Mouse (Mus musculus) lung, postnatal 0 days (tissue): ENCODE results near the gene Arrdc2. TPM values are rescaled to one million over a fixed set of nuclear protein-coding genes. Genes with fewer than 3 reads are reported as not detected.

Experiments
- ATAC-seq: fragments of 200-750 bp; cut with Nextera tagmentation; 2 replicates; pipeline ENCODE4 v1.8.0; 2017; ENCODE audit warnings: moderate library complexity
- DNase-seq: peaks from one replicate; pipeline ENCODE4 v3.0.0-alpha.2; 2016; ENCODE audit warnings: low spot score
- H3K27ac ChIP-seq: fragments of 300-500 bp; sonication (generic); 2 replicates; pipeline ENCODE4 v1.5.1; 2014; ENCODE audit warnings: antibody characterized with exemption, mild to moderate bottlenecking, low read length, mixed read lengths
- H3K27me3 ChIP-seq: fragments of 300-500 bp; sonication (generic); replicated peaks from 2 replicates; pipeline ENCODE4 v1.6.1; 2014; ENCODE audit warnings: low read length, mixed read lengths; ENCODE audit not compliant: insufficient read depth
- H3K36me3 ChIP-seq: fragments of 300-500 bp; sonication (generic); 2 replicates; pipeline ENCODE4 v1.6.1; 2014; ENCODE audit warnings: low read length, mixed read lengths; ENCODE audit not compliant: insufficient read depth
- H3K4me1 ChIP-seq: fragments of 300-500 bp; sonication (generic); 2 replicates; pipeline ENCODE4 v1.6.1; 2014; ENCODE audit warnings: antibody characterized with exemption, low read depth, low read length, mixed read lengths; ENCODE audit not compliant: insufficient read depth
- H3K4me2 ChIP-seq: fragments of 300-500 bp; sonication (generic); replicated peaks from 2 replicates; pipeline ENCODE4 v1.6.1; 2014; ENCODE audit warnings: low read depth, mild to moderate bottlenecking, low read length, moderate library complexity, mixed read lengths
- H3K4me3 ChIP-seq: fragments of 300-500 bp; sonication (generic); 2 replicates; pipeline ENCODE4 v1.5.1; 2014; ENCODE audit warnings: low read depth, low read length
- H3K9ac ChIP-seq: fragments of 300-500 bp; sonication (generic); replicated peaks from 2 replicates; pipeline ENCODE4 v1.6.1; 2014; ENCODE audit warnings: low read depth, mild to moderate bottlenecking
- H3K9me3 ChIP-seq: fragments of 300-500 bp; sonication (generic); 2 replicates; pipeline ENCODE4 v1.6.1; 2016; ENCODE audit warnings: low read length, mixed read lengths
- CTCF ChIP-seq: IDR thresholded peaks from 2 replicates; pipeline ENCODE4 v1.5.1; 2016; ENCODE audit warnings: antibody characterized with exemption, mild to moderate bottlenecking
- EP300 ChIP-seq: IDR thresholded peaks from 2 replicates; pipeline ENCODE4 v1.6.1; 2016; ENCODE audit warnings: antibody characterized with exemption, mild to moderate bottlenecking, control low read depth
- WGBS: fragments of 180-500 bp; shearing (Covaris S2); extraction: QIAGEN DNeasy Blood & Tissue Kit; methylation state at CpG from one replicate; pipeline ENCODE4 v1.1.7; 2014; 5-methylcytosine and 5-hydroxymethylcytosine counted together
- polyA plus RNA-seq: library from polyadenylated mRNA; unstranded; fragments of >200 nt; fragmentation: Nextera tagmentation; extraction: Ambion mirVana; gene quantifications from 2 replicates; pipeline ENCODE4 v1.2.1, GENCODE M21; 2015

Gene Arrdc2
- polyA plus RNA-seq, 1 experiment from 2014 or later: 10.7 TPM

DNA sequence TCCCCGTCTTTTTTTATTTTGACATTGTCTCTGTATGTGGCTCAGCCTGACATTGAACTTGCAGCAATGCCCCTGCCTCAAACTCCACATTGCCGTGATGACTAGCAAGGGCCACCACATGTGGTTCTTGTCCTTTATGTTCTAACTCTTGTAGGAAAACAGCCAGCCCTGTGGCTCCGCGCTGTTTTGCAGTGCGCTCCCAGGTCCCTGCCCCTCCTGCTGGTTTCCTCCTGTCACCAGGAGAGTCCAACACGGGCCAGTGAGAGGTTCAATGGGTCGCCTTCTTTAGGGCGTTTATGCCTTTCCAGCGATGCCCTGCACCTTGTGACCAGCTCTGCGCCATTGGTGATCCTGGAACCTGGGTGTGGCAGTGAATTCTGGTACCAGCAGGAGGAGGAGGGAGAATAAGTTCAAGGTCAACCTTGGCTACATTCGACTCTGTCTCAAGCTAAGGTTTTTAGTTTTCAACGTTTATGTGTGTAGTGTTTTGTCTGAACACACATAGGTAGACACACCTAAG lies 26.5 kb upstream of the Arrdc2 start:
- TF ChIP-seq EP300 (no peak), CTCF (peak; percentile 16)
- DNase-seq: no peak

GRCm38 (mm10) chr8:70865350-70866000 lies 26.0 kb upstream of the Arrdc2 start:
- Histone ChIP-seq H3K9me3 (no peaks in the 10 kb centered on the region), H3K4me1 (peaks cover 29% of the 10 kb centered on the region), H3K4me2 (peak overlapping the region; percentile 75), H3K27me3 (peaks cover 34% of the 10 kb centered on the region), H3K4me3 (peak overlapping the region; percentile 71), H3K36me3 (no peaks in the 10 kb centered on the region), H3K9ac (peak overlapping the region; percentile 40; the same call in 1 of the 2 replicates), H3K27ac (peak overlapping the region; percentile 28)
- ATAC-seq (peak; percentile 93), DNase-seq (peak; percentile 100)
- WGBS: 2% methylated on average over 39 of the region's 46 CpGs
- TF ChIP-seq CTCF (no peak; the same call in 1 of the 2 replicates), EP300 (no peak)

More for the DNA sequence above, 26.5 kb upstream of the Arrdc2 start:
- Histone ChIP-seq H3K4me3 (peak overlapping the region; percentile 71; the same call in 1 of the 2 replicates), H3K36me3 (no peaks in the 10 kb centered on the region), H3K27ac (no peak overlapping the region), H3K4me2 (peak overlapping the region; percentile 75), H3K9me3 (no peaks in the 10 kb centered on the region), H3K4me1 (peaks cover 29% of the 10 kb centered on the region), H3K27me3 (peaks cover 33% of the 10 kb centered on the region), H3K9ac (peak overlapping the region; percentile 40; the same call in 1 of the 2 replicates)
- 8% methylated on average over 12 of the region's 12 CpGs for WGBS
- ATAC-seq: no peak

DNA sequence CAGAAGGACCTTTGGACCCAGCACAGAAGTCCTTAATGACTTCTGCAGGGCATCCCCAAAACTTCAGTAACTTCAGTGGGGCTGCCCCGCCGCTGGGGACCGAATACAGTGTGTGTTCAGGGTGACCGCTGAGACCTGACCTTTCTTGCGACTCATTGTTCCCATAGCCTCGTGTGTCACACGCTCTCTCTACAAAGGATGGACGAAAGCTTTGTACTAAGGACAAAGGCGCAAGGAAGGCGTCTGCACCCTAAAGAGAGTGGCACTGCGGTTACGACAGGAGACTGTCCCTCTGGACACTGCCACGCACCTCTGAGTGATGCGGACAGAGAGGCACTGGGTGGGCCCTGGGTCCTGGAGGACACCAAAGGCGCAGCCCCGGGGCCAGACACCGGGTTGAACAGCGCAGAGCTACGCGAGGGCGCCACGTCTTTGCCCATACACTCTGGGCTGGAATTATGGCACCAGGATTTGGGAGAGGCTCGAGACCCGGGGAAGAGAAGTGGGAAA lies 25.2 kb upstream of the Arrdc2 start:
- peaks cover 34% of the 10 kb centered on the region for H3K27me3 ChIP-seq
- TF ChIP-seq EP300 (no peak), CTCF (no peak)
- H3K9ac ChIP-seq: 0 out of 2 replicates have a peak overlapping the region, but pooled peaks have one; percentile 16
- H3K9me3 ChIP-seq: no peaks in the 10 kb centered on the region
- ATAC-seq: no peak
- H3K4me3 ChIP-seq: peak overlapping the region; percentile 71
- H3K27ac ChIP-seq: no peak overlapping the region
- no peak for DNase-seq
- peak overlapping the region; percentile 75 for H3K4me2 ChIP-seq
- H3K36me3 ChIP-seq: no peaks in the 10 kb centered on the region
- whole genome bisulfite sequencing: 1% methylated on average over 24 of the region's 24 CpGs
- peaks cover 29% of the 10 kb centered on the region for H3K4me1 ChIP-seq

DNA sequence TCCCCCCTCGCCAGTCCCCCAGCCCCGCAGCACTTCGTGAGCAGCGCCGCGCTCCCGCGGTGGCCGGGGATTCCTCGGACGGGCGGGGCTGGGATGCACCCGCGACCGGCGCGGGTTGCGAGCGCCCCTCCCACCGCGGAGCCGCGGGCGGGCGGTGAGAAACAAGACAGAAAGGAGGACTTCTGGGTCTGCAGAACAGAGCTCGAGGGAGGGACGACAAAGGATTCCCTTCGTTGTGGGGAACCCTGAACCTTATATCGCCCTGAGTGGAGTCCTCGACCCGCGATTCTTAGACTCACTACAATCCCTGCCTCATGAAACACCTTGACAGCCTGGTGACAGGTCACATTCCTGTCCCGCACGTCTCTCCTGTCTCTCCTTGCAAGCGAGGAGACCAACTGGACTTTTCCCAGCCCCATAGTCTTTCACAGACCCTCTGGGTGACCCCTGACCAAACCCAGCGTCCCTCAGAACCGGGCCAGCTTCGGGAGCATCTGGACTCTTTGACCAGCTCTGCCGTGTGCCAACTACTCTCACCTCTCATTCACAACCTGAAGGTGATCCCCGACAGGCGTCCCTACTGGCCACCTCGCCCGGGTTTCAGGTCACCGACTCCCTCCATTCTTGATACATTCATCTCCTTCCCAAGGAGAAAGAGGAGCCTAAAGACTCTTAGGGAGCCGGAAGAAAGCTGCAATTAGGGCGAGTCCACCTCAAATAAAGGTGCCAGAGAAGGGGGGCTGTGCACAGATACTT lies 24.6 kb upstream of the Arrdc2 start:
- H3K4me1 ChIP-seq: peaks cover 29% of the 10 kb centered on the region
- H3K4me3 ChIP-seq: peak overlapping the region; percentile 71
- 2% methylated on average over 42 of the region's 46 CpGs for WGBS
- no peaks in the 10 kb centered on the region for H3K36me3 ChIP-seq
- H3K4me2 ChIP-seq: peak overlapping the region; percentile 57
- no peak overlapping the region for H3K9ac ChIP-seq
- H3K27ac ChIP-seq: no peak overlapping the region
- H3K9me3 ChIP-seq: no peaks in the 10 kb centered on the region
- peaks cover 34% of the 10 kb centered on the region for H3K27me3 ChIP-seq
- TF ChIP-seq EP300 (no peak), CTCF (no peak)
- no peak for DNase-seq
- ATAC-seq: no peak

DNA sequence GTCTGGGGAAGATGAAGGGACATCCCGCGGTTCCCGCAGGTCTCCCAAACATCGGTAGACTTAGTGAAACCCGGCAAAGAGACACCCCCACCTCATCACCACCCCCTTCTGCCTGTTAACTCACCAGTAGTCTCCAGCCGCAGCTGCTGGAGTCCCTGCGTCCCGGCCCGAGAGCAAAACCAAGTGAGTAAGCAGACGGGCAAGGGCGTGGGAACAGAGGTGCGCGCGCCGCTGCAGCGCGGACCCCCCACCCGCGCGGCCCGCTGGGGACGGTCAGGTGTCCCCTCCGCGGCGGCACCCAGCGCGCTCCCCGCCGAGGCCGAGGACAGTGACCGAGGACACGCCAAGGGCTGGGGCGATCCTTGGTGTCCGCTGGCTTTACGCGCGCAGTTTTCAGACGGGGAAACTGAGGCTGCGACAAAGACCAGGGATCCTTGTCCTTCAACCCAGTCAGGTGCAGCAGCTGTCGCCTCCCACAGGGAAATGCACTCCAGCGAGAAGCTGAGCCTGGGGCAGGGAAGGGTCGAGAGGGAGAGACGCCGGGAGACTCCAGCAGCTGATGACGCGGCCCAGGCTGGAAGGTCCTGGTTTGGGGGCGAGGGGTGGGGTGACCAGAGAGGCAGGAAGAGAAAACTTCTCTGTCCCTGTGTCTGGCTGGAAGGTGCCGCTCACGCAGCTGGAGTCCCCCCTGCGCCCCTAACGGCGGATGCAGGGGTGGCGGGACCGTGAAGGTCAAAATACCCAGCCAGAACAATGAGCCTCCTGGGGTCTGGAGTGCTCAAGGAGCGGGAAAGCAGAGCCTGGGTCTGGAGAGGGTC lies 23.5 kb upstream of the Arrdc2 start, which contains the start of gene Kcnn1:
TSS of gene Kcnn1 (minus strand) at position 435 of the 818 bp plus-strand sequence.
- Histone ChIP-seq H3K27ac (no peak within 1 kb of the TSS), H3K4me3 (peak within 1 kb of the TSS; percentile 29)
- under 1% methylated on average over 52 of the region's 55 CpGs for WGBS

More for the DNA sequence above, 23.5 kb upstream of the Arrdc2 start, which contains the start of gene Kcnn1:
- no peak for ATAC-seq
- DNase-seq: no peak
- no peaks in the 10 kb centered on the region for H3K9me3 ChIP-seq
- H3K4me1 ChIP-seq: peaks cover 29% of the 10 kb centered on the region
- H3K4me2 ChIP-seq: peak within 1 kb of the TSS; percentile 57
- H3K36me3 ChIP-seq: no peaks in the 10 kb centered on the region
- TF ChIP-seq EP300 (no peak), CTCF (peak; percentile 53)
- H3K27me3 ChIP-seq: peaks cover 34% of the 10 kb centered on the region
- H3K9ac ChIP-seq: no peak within 1 kb of the TSS
